Mouse (Mus musculus): Measurements from ENCODE around the gene Eomes.

GRCm38 (mm10) chr9:118512681-118513233, 34.7 kb downstream of the Eomes start:
- TF ChIP-seq CTCF (IDR thresholded peaks at IDR 0.05; ENCODE audit: insufficient read depth, low read length) (no peak), POLR2A (IDR thresholded peaks at IDR 0.05; ENCODE audit: borderline replicate concordance, extremely low read depth, low read depth, low read length) (no peak)
